Mouse (Mus musculus): ENCODE measurements around the gene Nudcd2.
A peak's percentile ranks its signal among the peaks of the same experiment; 100 is the strongest.
"Not testable (repeated sequence)": the region's sequence is repeated elsewhere in the genome, so short reads cannot be mapped to it uniquely, and the experiment has no call there.

Gene Nudcd2

GRCm38 (mm10) chr11:40733339-40734174 lies at the start of gene Nudcd2, which contains the start of gene Hmmr:
Gene Nudcd2 (plus strand): TSS chr11:40733667.
Gene Hmmr (minus strand): TSS chr11:40733422.
- DNase-seq (ENCODE audit: low spot score in 2 of 2): peak; percentile 95 to 97

GRCm38 (mm10) chr11:40690444-40691127 lies 42.9 kb upstream of the Nudcd2 start:
- no peak for DNase-seq (ENCODE audit: low spot score in 2 of 2)

GRCm38 (mm10) chr11:40692101-40692509 lies 41.4 kb upstream of the Nudcd2 start:
- DNase-seq (ENCODE audit: low spot score in 2 of 2): peak in 1 of 2 experiments; percentile 40

- peak; percentile 81 to 95 for DNase-seq (ENCODE audit: low spot score in 2 of 2)
Observed at GRCm38 (mm10) chr11:40692511-40693365, 40.7 kb upstream of the Nudcd2 start.

GRCm38 (mm10) chr11:40693366-40693951 lies 40.0 kb upstream of the Nudcd2 start:
- DNase-seq (ENCODE audit: low spot score in 2 of 2): peak in 1 of 2 experiments; percentile 46

- DNase-seq (ENCODE audit: low spot score in 2 of 2): peak in 1 of 2 experiments; percentile 50
Observed at GRCm38 (mm10) chr11:40694311-40695087, 39.0 kb upstream of the Nudcd2 start.

GRCm38 (mm10) chr11:40695103-40695502 lies 38.4 kb upstream of the Nudcd2 start, which contains the start of gene Mat2b:
Gene Mat2b (minus strand): TSS chr11:40695203.
- DNase-seq (ENCODE audit: low spot score in 2 of 2): no peak

- not testable (repeated sequence) for DNase-seq (ENCODE audit: low spot score in 2 of 2)
Observed at GRCm38 (mm10) chr11:40709899-40710298, 23.6 kb upstream of the Nudcd2 start.

- no peak for DNase-seq (ENCODE audit: low spot score in 2 of 2)
Observed at GRCm38 (mm10) chr11:40713858-40714257, 19.6 kb upstream of the Nudcd2 start.

- DNase-seq (ENCODE audit: low spot score in 2 of 2): no peak
Observed at GRCm38 (mm10) chr11:40715524-40715923, 17.9 kb upstream of the Nudcd2 start.

GRCm38 (mm10) chr11:40718324-40718723 lies 15.1 kb upstream of the Nudcd2 start:
- no peak for DNase-seq (ENCODE audit: low spot score in 2 of 2)

- DNase-seq (ENCODE audit: low spot score in 2 of 2): no peak
Observed at GRCm38 (mm10) chr11:40732997-40733338, 499 bp upstream of the Nudcd2 start.

GRCm38 (mm10) chr11:40734251-40734752 lies 835 bp downstream of the Nudcd2 start:
- DNase-seq (ENCODE audit: low spot score in 2 of 2): no peak

- DNase-seq (ENCODE audit: low spot score in 2 of 2): no peak
Observed at GRCm38 (mm10) chr11:40737369-40737768, 3.9 kb downstream of the Nudcd2 start.

GRCm38 (mm10) chr11:40741605-40742262 lies 8.3 kb downstream of the Nudcd2 start:
- no peak for DNase-seq (ENCODE audit: low spot score in 2 of 2)

- no peak for DNase-seq (ENCODE audit: low spot score in 2 of 2)
Observed at GRCm38 (mm10) chr11:40744348-40744747, 10.9 kb downstream of the Nudcd2 start.

- DNase-seq (ENCODE audit: low spot score in 2 of 2): no peak
Observed at GRCm38 (mm10) chr11:40746361-40746760, 12.9 kb downstream of the Nudcd2 start.

- no peak for DNase-seq (ENCODE audit: low spot score in 2 of 2)
Observed at GRCm38 (mm10) chr11:40747716-40748115, 14.2 kb downstream of the Nudcd2 start.

GRCm38 (mm10) chr11:40753836-40754235 lies 20.4 kb downstream of the Nudcd2 start:
- no peak for DNase-seq (ENCODE audit: low spot score in 2 of 2)

- peak in 1 of 2 experiments; percentile 14 for DNase-seq (ENCODE audit: low spot score in 2 of 2)
Observed at GRCm38 (mm10) chr11:40754664-40755107, 21.2 kb downstream of the Nudcd2 start.

All from left cerebral cortex, adult 9 months (tissue).